Mouse (Mus musculus) A20 (cell line): ENCODE data around the gene Map4k4.

Source experiments
- DNase-seq: peaks from one replicate; pipeline ENCODE4 v3.0.0-alpha.2; 2011; ENCODE audit warnings: low read depth, low spot score

Map4k4 gene

GRCm38 (mm10) chr1:39898686-39899085 is 2.0 kb upstream of the Map4k4 start:
- DNase-seq = no peak

GRCm38 (mm10) chr1:39901063-39901811 is 524 bp downstream of the Map4k4 start:
- DNase-seq = peak; percentile 67

GRCm38 (mm10) chr1:39901851-39902703 is 1.4 kb downstream of the Map4k4 start:
- peak; percentile 76 for DNase-seq

GRCm38 (mm10) chr1:39902704-39903151 is 2.0 kb downstream of the Map4k4 start:
- DNase-seq = peak; percentile 63

GRCm38 (mm10) chr1:39904720-39905119 is 4.0 kb downstream of the Map4k4 start:
- peak; percentile 76 for DNase-seq

- DNase-seq = no peak
Observed at GRCm38 (mm10) chr1:39906921-39907320, 6.2 kb downstream of the Map4k4 start.

- no peak for DNase-seq
Observed at GRCm38 (mm10) chr1:39908976-39909375, 8.3 kb downstream of the Map4k4 start.

- peak; percentile 70 for DNase-seq
Observed at GRCm38 (mm10) chr1:39911446-39911845, 10.7 kb downstream of the Map4k4 start.

GRCm38 (mm10) chr1:39913256-39913655 is 12.5 kb downstream of the Map4k4 start:
- DNase-seq = no peak

GRCm38 (mm10) chr1:39916144-39916543 is 15.4 kb downstream of the Map4k4 start:
- DNase-seq = no peak

GRCm38 (mm10) chr1:39917855-39918516 is 17.3 kb downstream of the Map4k4 start:
- no peak for DNase-seq

- DNase-seq = no peak
Observed at GRCm38 (mm10) chr1:39918517-39919115, 17.9 kb downstream of the Map4k4 start.

- peak; percentile 41 for DNase-seq
Observed at GRCm38 (mm10) chr1:39920616-39921015, 19.9 kb downstream of the Map4k4 start.

- DNase-seq = no peak
Observed at GRCm38 (mm10) chr1:39921996-39922395, 21.3 kb downstream of the Map4k4 start.

GRCm38 (mm10) chr1:39922714-39923113 is 22.0 kb downstream of the Map4k4 start:
- DNase-seq = peak; percentile 69

- DNase-seq = peak; percentile 67
Observed at GRCm38 (mm10) chr1:39923395-39924337, 23.0 kb downstream of the Map4k4 start.

- no peak for DNase-seq
Observed at GRCm38 (mm10) chr1:39931055-39931454, 30.3 kb downstream of the Map4k4 start.

GRCm38 (mm10) chr1:39932216-39932739 is 31.6 kb downstream of the Map4k4 start:
- no peak for DNase-seq

GRCm38 (mm10) chr1:39932922-39933321 is 32.2 kb downstream of the Map4k4 start:
- DNase-seq = no peak

GRCm38 (mm10) chr1:39934954-39935353 is 34.2 kb downstream of the Map4k4 start:
- DNase-seq = no peak
